Mouse (Mus musculus): ENCODE measurements around the gene Pla2g3. TPM values are rescaled to one million over a fixed set of nuclear protein-coding genes. Genes with fewer than 3 reads are reported as not detected.

Gene Pla2g3
- total RNA-seq, 1 experiment from 2014 or later: not detected

DNA sequence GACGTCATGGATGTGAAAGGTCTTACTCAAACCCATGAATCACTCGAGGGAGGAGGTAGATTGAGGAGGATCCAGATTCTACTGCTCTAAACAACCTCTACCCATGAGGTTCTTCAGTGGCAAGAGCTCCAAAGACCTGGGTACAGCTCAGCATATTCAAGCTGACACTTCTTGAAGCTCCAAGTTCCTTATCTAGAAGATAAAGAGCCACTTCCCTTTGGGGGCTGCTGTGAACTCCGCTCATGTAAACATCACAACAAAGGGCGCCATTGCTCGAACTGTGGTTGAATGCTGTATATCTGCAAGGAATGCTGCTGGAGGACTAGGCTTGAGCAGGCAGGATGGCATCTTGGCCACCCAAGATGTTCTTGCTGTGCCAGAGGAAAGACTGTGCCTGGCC, 952 bp downstream of the Pla2g3 start:
- peak; percentile 53 for ATAC-seq (replicated peaks; ENCODE audit: low read depth, poor library complexity, severe bottlenecking)

DNA sequence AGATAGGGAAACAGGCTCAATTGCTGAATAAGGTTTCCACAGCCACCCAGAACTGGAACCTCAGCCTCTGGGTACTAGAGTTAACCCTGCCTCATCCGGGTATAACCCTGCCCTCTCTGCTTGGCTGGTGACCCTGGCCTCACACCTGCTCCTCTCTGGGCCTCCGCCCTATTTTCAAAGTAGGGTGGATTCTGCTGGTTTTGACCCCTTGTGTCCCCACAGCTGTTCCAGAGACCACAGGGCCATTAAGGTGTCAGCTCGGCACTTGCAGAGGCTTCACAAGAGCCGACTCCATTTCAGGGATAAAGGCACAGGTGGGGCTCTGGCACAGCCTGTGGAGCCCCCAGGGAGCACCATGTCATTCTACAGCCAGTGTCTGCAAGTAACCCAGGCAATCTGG, 4.7 kb downstream of the Pla2g3 start:
- no peak for ATAC-seq (replicated peaks; ENCODE audit: low read depth, poor library complexity, severe bottlenecking)

DNA sequence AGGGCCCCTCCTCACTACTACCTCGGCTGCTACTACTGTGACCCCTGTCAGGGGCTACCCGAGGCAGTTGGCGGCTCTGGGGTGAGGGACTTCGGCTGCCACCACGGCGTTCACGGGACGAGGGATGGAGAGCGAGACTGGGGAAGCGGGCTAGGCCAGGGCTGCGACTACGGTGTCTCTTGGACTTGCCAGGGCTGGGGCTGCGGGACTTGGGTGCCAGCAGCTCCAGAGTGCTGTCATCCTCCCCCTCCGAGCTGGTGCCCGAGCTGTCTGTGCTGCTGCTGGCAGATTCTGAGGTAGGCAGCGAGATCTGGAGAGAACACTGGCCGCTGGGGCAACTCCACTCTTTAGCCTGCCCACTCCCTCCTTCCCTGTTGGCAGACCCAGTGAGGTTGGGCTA, 6.8 kb downstream of the Pla2g3 start:
- ATAC-seq (replicated peaks; ENCODE audit: low read depth, poor library complexity, severe bottlenecking): no peak

- peak; percentile 47 for ATAC-seq (replicated peaks; ENCODE audit: low read depth, poor library complexity, severe bottlenecking)
Observed at GRCm38 (mm10) chr11:3495496-3495895, 7.4 kb downstream of the Pla2g3 start.

DNA sequence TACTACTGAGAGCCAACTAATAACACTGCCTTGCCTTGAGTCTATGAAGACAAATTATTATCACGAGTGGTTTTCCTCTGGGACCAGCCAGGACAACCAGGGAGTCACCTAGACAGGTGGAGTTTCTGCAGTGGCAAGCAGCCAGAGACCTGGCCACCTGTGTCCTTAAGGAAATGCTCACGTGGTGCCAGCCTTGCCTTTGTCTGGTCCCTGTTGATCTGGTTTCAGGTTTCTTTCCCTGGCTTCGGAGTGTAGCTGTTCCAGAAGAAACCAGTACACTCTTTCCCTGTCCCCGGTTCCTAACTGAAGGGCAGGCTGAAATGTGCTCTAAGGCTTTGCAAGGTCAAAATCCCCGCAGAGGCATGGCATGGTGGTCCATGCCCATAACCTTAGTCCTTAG, 8.7 kb downstream of the Pla2g3 start:
- ATAC-seq (replicated peaks; ENCODE audit: low read depth, poor library complexity, severe bottlenecking): no peak

- ATAC-seq (replicated peaks; ENCODE audit: low read depth, poor library complexity, severe bottlenecking): no peak
Observed at GRCm38 (mm10) chr11:3497296-3497695, 9.2 kb downstream of the Pla2g3 start.

DNA sequence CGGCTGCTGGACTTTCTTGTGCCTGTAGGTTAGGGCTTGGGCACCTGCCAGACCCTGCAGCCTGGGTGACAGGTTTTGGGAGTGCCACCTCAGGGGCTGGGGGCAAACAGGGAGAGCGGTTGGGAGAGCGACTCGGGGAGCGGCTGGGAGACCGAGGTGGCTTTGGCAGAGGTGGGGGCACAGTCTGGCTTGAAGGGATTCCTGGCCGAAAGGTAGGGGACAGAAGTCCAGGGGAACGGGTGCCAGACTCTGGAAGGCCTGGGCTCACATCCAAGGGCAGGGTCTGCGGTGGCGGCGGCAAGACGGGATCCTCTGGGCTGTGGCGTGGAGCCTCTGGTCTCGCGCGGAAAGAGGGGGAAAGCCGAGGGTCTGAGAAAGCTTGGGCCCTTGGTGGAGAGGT, 14.0 kb downstream of the Pla2g3 start:
- ATAC-seq (replicated peaks; ENCODE audit: low read depth, poor library complexity, severe bottlenecking): no peak

DNA sequence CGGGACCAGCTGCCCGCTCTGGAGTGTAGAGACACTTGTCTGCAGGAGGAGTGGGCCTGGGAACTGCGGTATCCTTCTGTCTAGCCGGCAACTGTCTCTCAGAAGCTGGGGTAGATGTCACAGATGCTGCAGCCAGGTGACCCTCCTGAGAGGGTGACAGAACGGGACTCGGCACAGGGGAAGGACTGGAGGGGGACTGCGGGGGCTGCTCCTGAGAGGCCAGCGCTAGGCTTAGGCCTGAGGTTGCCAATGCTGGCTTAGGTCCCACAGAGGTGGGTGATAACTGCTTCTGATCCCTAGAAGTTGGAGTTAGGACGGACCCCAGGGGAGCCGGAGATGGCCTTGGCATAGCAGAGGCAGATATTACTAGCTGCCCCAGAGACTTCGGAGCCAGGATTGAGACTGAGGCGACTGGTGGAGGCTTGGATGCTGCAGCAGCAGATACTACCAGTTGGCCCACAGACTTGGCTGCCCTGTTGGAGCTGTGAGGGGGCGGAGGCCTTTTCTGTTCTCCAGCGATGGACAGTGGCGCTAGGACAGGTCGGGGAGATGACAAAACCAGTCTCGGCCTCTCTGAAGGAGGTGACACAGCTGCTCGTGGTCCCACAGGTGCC, 14.5 kb downstream of the Pla2g3 start:
- no peak for ATAC-seq (replicated peaks; ENCODE audit: low read depth, poor library complexity, severe bottlenecking)

DNA sequence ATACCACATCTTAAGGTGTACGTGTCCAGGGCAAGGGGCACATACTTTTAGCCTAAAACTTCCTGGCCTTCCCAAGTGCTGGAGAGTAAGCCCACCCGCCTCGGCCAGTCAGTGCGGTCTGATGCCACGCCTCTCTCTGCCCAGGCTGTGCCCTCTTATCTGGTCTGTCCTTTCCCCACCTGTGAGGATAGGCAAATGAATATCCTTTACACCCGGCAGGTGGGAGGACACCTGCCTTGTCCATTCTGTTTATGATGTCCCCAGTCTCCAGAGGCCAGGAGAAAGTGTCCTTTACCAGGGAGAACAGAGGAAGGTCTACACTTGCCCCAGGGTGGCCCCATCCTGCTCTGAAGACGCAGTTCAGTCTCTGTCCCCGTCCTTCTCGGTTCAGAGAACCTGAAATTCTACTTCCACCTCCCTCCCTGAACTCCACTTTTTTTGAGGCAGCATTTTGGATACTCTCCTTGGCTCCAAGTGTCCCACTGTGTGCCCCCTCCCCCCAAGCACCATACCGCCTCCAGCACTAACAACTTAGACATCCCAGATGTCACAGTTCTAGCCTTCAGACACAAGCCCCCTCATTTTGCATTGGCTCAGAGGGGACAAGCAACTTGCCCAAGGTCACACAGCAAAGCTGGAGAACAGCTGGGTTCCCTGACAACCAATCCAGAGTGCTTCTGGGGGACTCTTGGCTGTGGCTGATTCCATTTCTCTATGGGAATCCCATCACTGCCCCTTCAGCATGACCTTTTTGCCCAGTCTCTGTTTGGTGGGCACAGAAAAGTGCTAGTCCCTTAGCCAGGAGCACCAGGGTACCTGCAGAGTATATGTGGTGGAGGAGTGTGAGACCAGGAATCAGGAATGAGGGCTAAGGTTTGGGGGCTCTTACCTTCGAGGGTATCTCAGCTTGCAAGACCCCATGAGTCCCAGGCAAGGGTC, 15.9 kb downstream of the Pla2g3 start:
- no peak for ATAC-seq (replicated peaks; ENCODE audit: low read depth, poor library complexity, severe bottlenecking)

DNA sequence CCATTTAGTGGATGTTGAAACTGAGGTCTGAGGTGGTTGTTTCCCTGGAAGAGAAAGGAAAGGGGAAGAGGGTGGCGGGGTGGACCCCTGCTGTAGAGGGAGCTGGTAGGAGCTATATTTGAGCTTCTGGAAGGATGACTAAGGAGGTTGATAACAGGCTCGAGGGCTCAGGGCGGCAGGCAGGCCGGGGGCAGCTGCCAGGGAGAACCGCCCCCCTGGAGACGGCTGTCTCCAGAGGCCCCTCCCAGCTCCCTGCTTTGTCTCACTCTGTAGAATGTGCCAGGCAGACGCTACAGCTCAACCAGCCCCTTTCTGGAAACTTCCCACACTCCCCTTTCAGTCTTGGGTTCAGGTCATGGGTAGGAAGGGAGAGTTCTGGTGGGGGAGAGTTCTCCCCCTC, 20.1 kb downstream of the Pla2g3 start:
- ATAC-seq (replicated peaks; ENCODE audit: low read depth, poor library complexity, severe bottlenecking): peak; percentile 66

- ATAC-seq (replicated peaks; ENCODE audit: low read depth, poor library complexity, severe bottlenecking): no peak
Observed at GRCm38 (mm10) chr11:3509181-3510085, 21.3 kb downstream of the Pla2g3 start.

DNA sequence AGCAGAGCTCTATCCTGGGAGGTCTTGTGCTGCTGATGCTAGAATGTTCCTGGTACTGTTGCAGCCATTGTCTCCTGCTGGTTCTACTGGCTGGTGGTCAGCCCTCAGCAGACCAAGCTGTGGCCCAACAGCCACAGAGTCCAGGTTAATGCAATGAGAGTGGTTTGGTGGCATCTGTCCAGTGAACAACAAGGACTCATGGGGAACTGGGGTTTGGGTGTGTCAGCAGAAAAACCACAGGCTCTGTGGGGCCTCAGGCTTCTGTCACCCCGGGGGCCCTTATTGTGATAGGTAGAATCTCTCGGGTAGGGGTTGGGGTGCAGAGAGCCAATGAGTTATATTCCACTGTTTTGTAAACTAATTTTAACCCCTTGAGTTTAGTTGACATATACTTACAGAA, 22.2 kb downstream of the Pla2g3 start:
- ATAC-seq (replicated peaks; ENCODE audit: low read depth, poor library complexity, severe bottlenecking): peak; percentile 27; the same call in 1 of the 2 replicates

GRCm38 (mm10) chr11:3513291-3513690, 25.2 kb downstream of the Pla2g3 start:
- no peak for ATAC-seq (replicated peaks; ENCODE audit: low read depth, poor library complexity, severe bottlenecking)

- peak; percentile 76 for ATAC-seq (replicated peaks; ENCODE audit: low read depth, poor library complexity, severe bottlenecking)
Observed at GRCm38 (mm10) chr11:3514529-3515054, 26.5 kb downstream of the Pla2g3 start, which contains the start of gene Selenom. TSS of gene Selenom (plus strand) at chr11:3514684.

- no peak for ATAC-seq (replicated peaks; ENCODE audit: low read depth, poor library complexity, severe bottlenecking)
Observed at GRCm38 (mm10) chr11:3515216-3515615, 27.1 kb downstream of the Pla2g3 start.

- no peak for ATAC-seq (replicated peaks; ENCODE audit: low read depth, poor library complexity, severe bottlenecking)
Observed at GRCm38 (mm10) chr11:3515637-3516036, 27.6 kb downstream of the Pla2g3 start.

DNA sequence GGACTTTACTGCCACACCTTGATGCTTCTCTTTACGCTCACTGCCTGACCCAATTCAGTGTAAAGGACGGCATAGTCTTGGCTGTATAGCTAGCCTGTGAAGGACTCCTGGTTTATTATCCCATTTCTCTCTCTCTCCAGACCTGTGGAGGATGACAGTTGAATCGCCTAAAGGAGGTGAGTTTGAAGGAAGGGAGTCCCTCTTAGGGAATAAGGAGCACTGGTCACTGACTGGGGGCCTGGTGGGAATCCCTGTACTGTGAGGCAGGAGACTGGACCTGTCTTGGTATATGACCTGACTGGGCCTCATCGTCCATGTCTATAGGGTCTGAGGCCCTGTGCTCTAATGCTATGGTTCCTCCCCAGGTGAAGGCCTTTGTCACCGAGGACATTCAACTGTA, 28.0 kb downstream of the Pla2g3 start:
- ATAC-seq (replicated peaks; ENCODE audit: low read depth, poor library complexity, severe bottlenecking): no peak

GRCm38 (mm10) chr11:3516859-3517845, 29.1 kb downstream of the Pla2g3 start:
- ATAC-seq (replicated peaks; ENCODE audit: low read depth, poor library complexity, severe bottlenecking): peak; percentile 49

Measured in common myeloid progenitor, adult 5-6 weeks (primary cell).